Mouse (Mus musculus): ENCODE data around the gene B3gnt9.

GRCm38 (mm10) chr8:105214104-105214503 is 40.8 kb downstream of the B3gnt9 start:
- TF ChIP-seq CTCF (IDR thresholded peaks at IDR 0.05; ENCODE audit: control insufficient read depth, insufficient read depth, low read length) (no peak), POLR2A (IDR thresholded peaks at IDR 0.05; ENCODE audit: borderline replicate concordance, control insufficient read depth, low read depth, low read length) (no peak)

All from bone marrow, adult 2 months (tissue).